Comparison of ENCODE assay signal across 21 mouse cellular contexts in genomic region chr4:153992715-153993114, GRCm38 (mm10). TPM values are rescaled to one million over a fixed set of nuclear protein-coding genes. Genes with fewer than 3 reads are reported as not detected.
DNase-seq lines count a peak whose midpoint lies in the region; ATAC-seq and TF ChIP-seq lines count a peak whose summit lies in the region.
"Had no signal": no experiment of that assay in that cellular context is flagged by ENCODE, and none has a peak within 500 bp of the region (broad histone marks: within the 10 kb centered on the region; RNA-seq: fewer than 3 reads in every experiment).

No protein-coding gene starts in this region.

- in situ Hi-C loops in ES-E14 (cut with MboI; ENCODE audit: low sequenced_read_pairs in 2 of 2, unreplicated experiment in 2 of 2), result no loop called here

- H3K4me3 ChIP-seq in kidney, adult 2 months (ENCODE audit: insufficient read depth, low read depth, low read length), result no peak overlapping the region
- H3K4me3 ChIP-seq in kidney, embryonic 16.5 days (ENCODE audit: low read length), result no peak overlapping the region
- no peak overlapping the region for H3K4me3 ChIP-seq in ES-E14 (ENCODE audit: insufficient read depth in 1 of 2, low read depth in 1 of 2, low read length in 2 of 2, poor library complexity in 1 of 2, severe bottlenecking in 1 of 2)
- H3K4me3 ChIP-seq: embryonic facial prominence, embryonic 12.5 days; forebrain, embryonic 15.5 days; heart, embryonic 10.5 days; hindbrain, embryonic 12.5 days had no signal

- no peak overlapping the region for H3K27ac ChIP-seq in kidney, adult 2 months (ENCODE audit: insufficient read depth, low read depth, low read length)
- H3K27ac ChIP-seq in kidney, embryonic 16.5 days (ENCODE audit: low read length), result no peak overlapping the region
- H3K27ac ChIP-seq in ES-E14 (ENCODE audit: insufficient read depth, low read depth, low read length, poor library complexity, severe bottlenecking), result no peak overlapping the region
- H3K27ac ChIP-seq: embryonic facial prominence, embryonic 12.5 days; forebrain, embryonic 15.5 days; heart, embryonic 10.5 days; hindbrain, embryonic 12.5 days had no signal

- peak; percentile 24 to 34 for DNase-seq in cerebellum, postnatal 14 days
- DNase-seq in cerebellum, adult 8-10 months, result no peak
- peak; percentile 27 for DNase-seq in kidney, adult 2 months
- DNase-seq in ES-E14 (ENCODE audit: low read depth, low spot score), result no peak
- DNase-seq in heart, adult 18-20 months, result no peak
- DNase-seq: adrenal gland, postnatal 14 days; cerebellum, adult 9-10 months; gastrocnemius, postnatal 36 days; heart, adult 11 months; heart, postnatal 10 days; heart, postnatal 4 days had no signal

- H3K4me1 ChIP-seq in kidney, adult 2 months (ENCODE audit: control insufficient read depth, insufficient read depth, low read length), result no peaks in the 10 kb centered on the region
- no peaks in the 10 kb centered on the region for H3K4me1 ChIP-seq in kidney, embryonic 16.5 days (ENCODE audit: insufficient read depth, low read length)
- peaks cover 0 to 6% of the 10 kb centered on the region in 2 experiments; a peak in 1 of 4 replicates for H3K4me1 ChIP-seq in ES-E14 (ENCODE audit: control insufficient read depth in 2 of 2, insufficient read depth in 2 of 2, low read length in 2 of 2, poor library complexity in 1 of 2)
- H3K4me1 ChIP-seq: embryonic facial prominence, embryonic 12.5 days; forebrain, embryonic 15.5 days; heart, embryonic 10.5 days; hindbrain, embryonic 12.5 days had no signal

- TF ChIP-seq CTCF in kidney, adult 2 months (conservative IDR thresholded peaks at IDR 0.05; ENCODE audit: insufficient read depth, insufficient read length, low read depth, low read length), result no peak

- ATAC-seq in kidney, embryonic 16.5 days (ENCODE audit: low FRiP score, low TSS enrichment), result no peak
- ATAC-seq: activated CD4-positive, CD25-positive, alpha-beta regulatory T cell, adult 4 months; forebrain, embryonic 15.5 days; hindbrain, embryonic 16.5 days; inflammation-experienced regulatory T-cells, adult 6 months; intestine, postnatal 0 days; Patski had no signal

- H3K27me3 ChIP-seq in kidney, adult 2 months (replicated peaks; ENCODE audit: control insufficient read depth, insufficient read depth, low read length), result no peaks in the 10 kb centered on the region
- no peaks in the 10 kb centered on the region for H3K27me3 ChIP-seq in kidney, embryonic 16.5 days (ENCODE audit: insufficient read depth, low read length)
- H3K27me3 ChIP-seq: embryonic facial prominence, embryonic 12.5 days; forebrain, embryonic 15.5 days; hindbrain, embryonic 12.5 days; Patski had no signal

- TF ChIP-seq POLR2A in kidney, adult 2 months (IDR thresholded peaks at IDR 0.05; ENCODE audit: low read depth, low read length), result no peak

- WGBS in kidney, adult 2 months, result 64% methylated on average over 10 of the region's 10 CpGs
- WGBS in kidney, embryonic 16.5 days, result 75% methylated on average over 10 of the region's 10 CpGs

- H3K9me3 ChIP-seq in kidney, embryonic 16.5 days (ENCODE audit: low read length), result no peaks in the 10 kb centered on the region
- H3K9me3 ChIP-seq in ES-E14 (ENCODE audit: control insufficient read depth, insufficient read depth, low read depth, low read length), result no peaks in the 10 kb centered on the region
- H3K9me3 ChIP-seq: embryonic facial prominence, embryonic 12.5 days; forebrain, embryonic 15.5 days; heart, embryonic 10.5 days; hindbrain, embryonic 12.5 days had no signal

- H3K36me3 ChIP-seq in kidney, adult 2 months (ENCODE audit: control insufficient read depth, insufficient read depth, low read length), result no peaks in the 10 kb centered on the region
- H3K36me3 ChIP-seq in kidney, embryonic 16.5 days (ENCODE audit: insufficient read depth, low read length), result peaks cover 79% of the 10 kb centered on the region
- peaks cover 33% of the 10 kb centered on the region; the same call in 1 of the 2 replicates for H3K36me3 ChIP-seq in ES-E14 (ENCODE audit: control insufficient read depth, insufficient read depth, low read length, poor library complexity, severe bottlenecking)

- H3K9ac ChIP-seq in kidney, embryonic 16.5 days (replicated peaks; ENCODE audit: low read length), result no peak overlapping the region
- peak overlapping the region; percentile 27; the same call in 1 of the 2 replicates for H3K9ac ChIP-seq in ES-E14 (ENCODE audit: insufficient read depth, low read depth, low read length, poor library complexity, severe bottlenecking)
- H3K9ac ChIP-seq: embryonic facial prominence, embryonic 12.5 days; forebrain, embryonic 15.5 days; hindbrain, embryonic 12.5 days had no signal

- H3K4me2 ChIP-seq in kidney, embryonic 16.5 days (replicated peaks; ENCODE audit: low read depth, low read length), result no peak overlapping the region
- H3K4me2 ChIP-seq: embryonic facial prominence, embryonic 12.5 days; forebrain, embryonic 15.5 days; hindbrain, embryonic 12.5 days had no signal

TF ChIP-seq in ES-E14, 5 proteins besides CTCF, POLR2A, EP300 and RAD21:
- no peak for TF ChIP-seq HCFC1 (IDR thresholded peaks at IDR 0.05; ENCODE audit: borderline replicate concordance, insufficient read depth, low read length)
- no peak for TF ChIP-seq ZC3H11A (IDR thresholded peaks at IDR 0.05; ENCODE audit: borderline replicate concordance, low read depth, low read length)
TF ChIP-seq in ES-E14: peak in this region for 0.

RNA-seq across cellular contexts. Expression of gene Cep104, which starts 17.7 kb away (rescaled TPM):
- polyA plus RNA-seq in kidney, adult 2 months (2012; rRNA removed), result 18.4 and 19.7 TPM in 2 replicates
- 16.1 and 17.6 TPM in 2 replicates for polyA plus RNA-seq in kidney, embryonic 16.5 days (2015; fragmentation: Nextera tagmentation; extraction: Ambion mirVana)
- 15.0 and 16.1 TPM in 2 replicates for total RNA-seq in ES-E14 (2012; rRNA removed)
- 10 to 100 TPM; 28.8 to 29.5 TPM for total RNA-seq in heart, adult 18-20 months (2021)

RNA-seq across cellular contexts. Expression of gene Dffb, which starts 17.8 kb away (rescaled TPM):
- polyA plus RNA-seq in kidney, adult 2 months (2012; rRNA removed), result 5.0 and 10.1 TPM in 2 replicates
- polyA plus RNA-seq in kidney, embryonic 16.5 days (2015; fragmentation: Nextera tagmentation; extraction: Ambion mirVana), result 14.1 and 14.3 TPM in 2 replicates
- total RNA-seq in ES-E14 (2012; rRNA removed), result 14.4 and 15.1 TPM in 2 replicates
- 1 to 10 TPM; 1.3 to 2.2 TPM for total RNA-seq in heart, adult 18-20 months (2021)

RNA-seq across cellular contexts. Expression of gene Lrrc47, which starts 18.8 kb away (rescaled TPM):
- polyA plus RNA-seq in kidney, adult 2 months (2012; rRNA removed), result 40.2 and 48.2 TPM in 2 replicates
- 16.8 and 21.9 TPM in 2 replicates for polyA plus RNA-seq in kidney, embryonic 16.5 days (2015; fragmentation: Nextera tagmentation; extraction: Ambion mirVana)
- total RNA-seq in ES-E14 (2012; rRNA removed), result 32.9 and 35.8 TPM in 2 replicates
- total RNA-seq in heart, adult 18-20 months (2021), result 10 to 100 TPM; 38.4 to 41.6 TPM

RNA-seq across cellular contexts. Expression of gene Smim1, which starts 33.3 kb away (rescaled TPM):
- polyA plus RNA-seq in kidney, adult 2 months (2012; rRNA removed), result 294 and 307 TPM in 2 replicates
- 62.4 and 66.1 TPM in 2 replicates for polyA plus RNA-seq in kidney, embryonic 16.5 days (2015; fragmentation: Nextera tagmentation; extraction: Ambion mirVana)
- 2.9 and 3.0 TPM in 2 replicates for total RNA-seq in ES-E14 (2012; rRNA removed)
- total RNA-seq in heart, adult 18-20 months (2021), result 1 to 10 TPM; 5.4 to 5.6 TPM

RNA-seq across cellular contexts. Expression of gene A430005L14Rik, which starts 35.7 kb away (rescaled TPM):
- polyA plus RNA-seq in kidney, adult 2 months (2012; rRNA removed), result 42.6 and 45.1 TPM in 2 replicates
- 94.6 and 97.5 TPM in 2 replicates for polyA plus RNA-seq in kidney, embryonic 16.5 days (2015; fragmentation: Nextera tagmentation; extraction: Ambion mirVana)
- total RNA-seq in ES-E14 (2012; rRNA removed), result 57.5 and 71.4 TPM in 2 replicates
- total RNA-seq in heart, adult 18-20 months (2021), result 10 to 100 TPM; 15.5 to 15.8 TPM

Comparison
In these comparisons a context has a peak if more than half of its experiments do, and no peak if none do; other contexts are left out.
1. DNase-seq: peak in cerebellum, postnatal 14 days (2 of 2) and kidney, adult 2 months (single experiment); none in cerebellum, adult 8-10 months (single experiment), ES-E14 (single experiment) and heart, adult 18-20 months (0 of 2).